Mouse (Mus musculus) skeletal muscle tissue, adult 2 months (tissue): ENCODE results near the gene Ms4a2.

ENCODE experiments used
- DNase-seq: peaks from one replicate; pipeline ENCODE4 v3.0.0-alpha.2; 2012; ENCODE audit warnings: low read depth, low spot score

Ms4a2 gene

DNA sequence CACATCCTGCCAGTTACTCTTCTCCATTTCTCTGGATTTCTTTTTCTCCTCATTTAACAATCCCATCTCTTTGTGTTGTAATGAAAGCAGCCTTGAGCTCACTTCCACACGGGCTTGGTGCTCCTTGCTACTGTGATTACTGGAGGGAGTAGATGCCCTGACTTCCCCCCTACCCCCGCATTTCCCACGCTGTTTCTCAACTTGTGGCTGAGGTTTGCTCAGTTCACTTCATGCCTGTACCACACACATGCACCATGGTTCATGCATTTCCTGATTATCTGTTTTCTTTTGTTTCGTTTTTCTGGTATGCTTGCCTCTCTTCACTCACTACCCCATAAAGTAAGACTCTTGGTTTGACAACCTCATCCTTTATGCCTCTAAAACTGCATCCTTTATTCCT lies 34.3 kb downstream of the Ms4a2 start:
- DNase-seq, result no peak

DNA sequence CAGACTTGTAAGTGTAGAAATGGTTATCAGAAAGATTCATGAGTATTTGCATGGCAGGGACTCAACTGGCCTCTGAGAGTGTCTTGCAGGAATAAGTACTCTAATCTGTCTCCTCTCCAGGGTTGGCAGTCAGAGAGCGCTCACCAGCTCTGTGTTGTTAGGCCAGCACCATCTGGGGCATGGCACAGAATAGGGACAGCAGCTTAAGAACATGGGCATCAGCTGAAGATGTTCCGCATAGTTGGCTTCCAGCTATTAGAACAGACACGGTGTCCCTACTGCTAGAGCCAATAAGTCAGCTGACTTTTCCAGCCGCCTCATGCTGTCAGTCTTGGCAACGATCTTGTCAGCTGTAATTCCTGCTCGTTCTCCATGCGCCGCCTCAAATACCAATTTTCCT lies 48.6 kb downstream of the Ms4a2 start:
- peak; percentile 25 for DNase-seq
